Mouse (Mus musculus): Measurements from ENCODE around the gene Ctrc.

The Ctrc gene

GRCm38 (mm10) chr4:141845999-141846398 is at the start of gene Ctrc:
TSS of gene Ctrc (minus strand) at chr4:141846359.
- no peak for DNase-seq (ENCODE audit: low read depth)

- peak; percentile 40 for DNase-seq (ENCODE audit: low read depth)
Observed at GRCm38 (mm10) chr4:141895772-141896171, 49.6 kb upstream of the Ctrc start.

- DNase-seq (ENCODE audit: low read depth): no peak
Observed at GRCm38 (mm10) chr4:141893157-141893784, 47.1 kb upstream of the Ctrc start.

- DNase-seq (ENCODE audit: low read depth): no peak
Observed at GRCm38 (mm10) chr4:141886385-141886968, 40.3 kb upstream of the Ctrc start.

GRCm38 (mm10) chr4:141885451-141885850 is 39.3 kb upstream of the Ctrc start:
- no peak for DNase-seq (ENCODE audit: low read depth)

GRCm38 (mm10) chr4:141882858-141883257 is 36.7 kb upstream of the Ctrc start:
- DNase-seq (ENCODE audit: low read depth): no peak

- no peak for DNase-seq (ENCODE audit: low read depth)
Observed at GRCm38 (mm10) chr4:141881950-141882349, 35.8 kb upstream of the Ctrc start.

- no peak for DNase-seq (ENCODE audit: low read depth)
Observed at GRCm38 (mm10) chr4:141881289-141881914, 35.2 kb upstream of the Ctrc start.

GRCm38 (mm10) chr4:141879875-141880274 is 33.7 kb upstream of the Ctrc start:
- DNase-seq (ENCODE audit: low read depth): no peak

- DNase-seq (ENCODE audit: low read depth): no peak
Observed at GRCm38 (mm10) chr4:141879074-141879473, 32.9 kb upstream of the Ctrc start.

- DNase-seq (ENCODE audit: low read depth): no peak
Observed at GRCm38 (mm10) chr4:141878621-141879020, 32.5 kb upstream of the Ctrc start.

- DNase-seq (ENCODE audit: low read depth): no peak
Observed at GRCm38 (mm10) chr4:141875481-141876108, 29.4 kb upstream of the Ctrc start.

GRCm38 (mm10) chr4:141874601-141875460 is 28.7 kb upstream of the Ctrc start, which contains the start of gene Efhd2:
TSS of gene Efhd2 (minus strand) at chr4:141874920.
- DNase-seq (ENCODE audit: low read depth): peak; percentile 70

GRCm38 (mm10) chr4:141874111-141874600 is 28.0 kb upstream of the Ctrc start:
- DNase-seq (ENCODE audit: low read depth): no peak

GRCm38 (mm10) chr4:141872977-141873376 is 26.8 kb upstream of the Ctrc start:
- DNase-seq (ENCODE audit: low read depth): no peak

GRCm38 (mm10) chr4:141871909-141872308 is 25.8 kb upstream of the Ctrc start:
- no peak for DNase-seq (ENCODE audit: low read depth)

- DNase-seq (ENCODE audit: low read depth): no peak
Observed at GRCm38 (mm10) chr4:141871333-141871725, 25.2 kb upstream of the Ctrc start.

GRCm38 (mm10) chr4:141870666-141871332 is 24.6 kb upstream of the Ctrc start:
- DNase-seq (ENCODE audit: low read depth): no peak

- DNase-seq (ENCODE audit: low read depth): peak; percentile 28
Observed at GRCm38 (mm10) chr4:141869436-141870215, 23.5 kb upstream of the Ctrc start.

GRCm38 (mm10) chr4:141868051-141868450 is 21.9 kb upstream of the Ctrc start:
- no peak for DNase-seq (ENCODE audit: low read depth)
